Mouse (Mus musculus): ENCODE data around the gene Exph5. TPM values are rescaled to one million over a fixed set of nuclear protein-coding genes. Genes with fewer than 3 reads are reported as not detected.
A peak's percentile ranks its signal among the peaks of the same experiment; 100 is the strongest.

The Exph5 gene
- polyA plus RNA-seq, 1 experiment = 0.80 TPM

GRCm38 (mm10) chr9:53350331-53350730, 48.9 kb downstream of the Exph5 start:
- no peak overlapping the region for H3K4me3 ChIP-seq (replicated peaks; ENCODE audit: control insufficient read depth, low read depth, low read length)
- 77% methylated on average over 2 of the region's 2 CpGs for WGBS
- TF ChIP-seq POLR2A (IDR thresholded peaks at IDR 0.05; ENCODE audit: borderline replicate concordance, control insufficient read depth, low read depth, low read length) (no peak), CTCF (IDR thresholded peaks at IDR 0.05; ENCODE audit: control insufficient read depth, insufficient read depth, low read length) (no peak)
- H3K4me1 ChIP-seq (ENCODE audit: control insufficient read depth, insufficient read depth, low read length) = no peaks in the 10 kb centered on the region
- H3K27ac ChIP-seq (ENCODE audit: control insufficient read depth, insufficient read depth, low read depth, low read length, poor library complexity) = no peak overlapping the region

GRCm38 (mm10) chr9:53351899-53352298, 50.4 kb downstream of the Exph5 start:
- no peaks in the 10 kb centered on the region for H3K4me1 ChIP-seq (ENCODE audit: control insufficient read depth, insufficient read depth, low read length)
- H3K4me3 ChIP-seq (replicated peaks; ENCODE audit: control insufficient read depth, low read depth, low read length) = no peak overlapping the region
- 84% methylated on average over 6 of the region's 6 CpGs for whole genome bisulfite sequencing
- TF ChIP-seq CTCF (IDR thresholded peaks at IDR 0.05; ENCODE audit: control insufficient read depth, insufficient read depth, low read length) = no peak
- TF ChIP-seq POLR2A (IDR thresholded peaks at IDR 0.05; ENCODE audit: borderline replicate concordance, control insufficient read depth, low read depth, low read length) = no peak
- H3K27ac ChIP-seq (ENCODE audit: control insufficient read depth, insufficient read depth, low read depth, low read length, poor library complexity) = no peak overlapping the region

- H3K27ac ChIP-seq (ENCODE audit: control insufficient read depth, insufficient read depth, low read depth, low read length, poor library complexity) = no peak overlapping the region
- WGBS = 91% methylated on average over 5 of the region's 5 CpGs
- H3K4me1 ChIP-seq (ENCODE audit: control insufficient read depth, insufficient read depth, low read length) = no peaks in the 10 kb centered on the region
- TF ChIP-seq CTCF (IDR thresholded peaks at IDR 0.05; ENCODE audit: control insufficient read depth, insufficient read depth, low read length) = no peak
- no peak for TF ChIP-seq POLR2A (IDR thresholded peaks at IDR 0.05; ENCODE audit: borderline replicate concordance, control insufficient read depth, low read depth, low read length)
- H3K4me3 ChIP-seq (replicated peaks; ENCODE audit: control insufficient read depth, low read depth, low read length) = no peak overlapping the region
Observed at GRCm38 (mm10) chr9:53353161-53353560, 51.7 kb downstream of the Exph5 start.

- TF ChIP-seq CTCF (IDR thresholded peaks at IDR 0.05; ENCODE audit: control insufficient read depth, insufficient read depth, low read length) = no peak
- no peak for TF ChIP-seq POLR2A (IDR thresholded peaks at IDR 0.05; ENCODE audit: borderline replicate concordance, control insufficient read depth, low read depth, low read length)
- no peaks in the 10 kb centered on the region for H3K4me1 ChIP-seq (ENCODE audit: control insufficient read depth, insufficient read depth, low read length)
- 26% methylated on average over 14 of the region's 14 CpGs for WGBS
- no peak overlapping the region for H3K27ac ChIP-seq (ENCODE audit: control insufficient read depth, insufficient read depth, low read depth, low read length, poor library complexity)
- H3K4me3 ChIP-seq (replicated peaks; ENCODE audit: control insufficient read depth, low read depth, low read length) = peak overlapping the region; percentile 9
Observed at GRCm38 (mm10) chr9:53356219-53357155, 55.0 kb downstream of the Exph5 start.

GRCm38 (mm10) chr9:53371339-53371738, 69.9 kb downstream of the Exph5 start:
- 53% methylated on average over 3 of the region's 3 CpGs for WGBS
- no peak for TF ChIP-seq POLR2A (IDR thresholded peaks at IDR 0.05; ENCODE audit: borderline replicate concordance, control insufficient read depth, low read depth, low read length)
- TF ChIP-seq CTCF (IDR thresholded peaks at IDR 0.05; ENCODE audit: control insufficient read depth, insufficient read depth, low read length) = no peak
- Histone ChIP-seq H3K27ac (ENCODE audit: control insufficient read depth, insufficient read depth, low read depth, low read length, poor library complexity) (no peak overlapping the region), H3K4me3 (replicated peaks; ENCODE audit: control insufficient read depth, low read depth, low read length) (no peak overlapping the region), H3K4me1 (ENCODE audit: control insufficient read depth, insufficient read depth, low read length) (no peaks in the 10 kb centered on the region)

- TF ChIP-seq CTCF (IDR thresholded peaks at IDR 0.05; ENCODE audit: control insufficient read depth, insufficient read depth, low read length) (no peak), POLR2A (IDR thresholded peaks at IDR 0.05; ENCODE audit: borderline replicate concordance, control insufficient read depth, low read depth, low read length) (no peak)
- Histone ChIP-seq H3K4me3 (replicated peaks; ENCODE audit: control insufficient read depth, low read depth, low read length) (no peak overlapping the region), H3K4me1 (ENCODE audit: control insufficient read depth, insufficient read depth, low read length) (no peaks in the 10 kb centered on the region), H3K27ac (ENCODE audit: control insufficient read depth, insufficient read depth, low read depth, low read length, poor library complexity) (no peak overlapping the region)
- 47% methylated on average over 4 of the region's 4 CpGs for WGBS
Observed at GRCm38 (mm10) chr9:53375907-53376306, 74.4 kb downstream of the Exph5 start.

- Histone ChIP-seq H3K4me3 (replicated peaks; ENCODE audit: control insufficient read depth, low read depth, low read length) (no peak overlapping the region), H3K4me1 (ENCODE audit: control insufficient read depth, insufficient read depth, low read length) (no peaks in the 10 kb centered on the region), H3K27ac (ENCODE audit: control insufficient read depth, insufficient read depth, low read depth, low read length, poor library complexity) (no peak overlapping the region)
- WGBS = 79% methylated on average over 13 of the region's 13 CpGs
- TF ChIP-seq POLR2A (IDR thresholded peaks at IDR 0.05; ENCODE audit: borderline replicate concordance, control insufficient read depth, low read depth, low read length) (no peak), CTCF (IDR thresholded peaks at IDR 0.05; ENCODE audit: control insufficient read depth, insufficient read depth, low read length) (peak; percentile 45)
Observed at GRCm38 (mm10) chr9:53376820-53377219, 75.3 kb downstream of the Exph5 start.

GRCm38 (mm10) chr9:53377597-53377996, 76.1 kb downstream of the Exph5 start:
- no peaks in the 10 kb centered on the region for H3K4me1 ChIP-seq (ENCODE audit: control insufficient read depth, insufficient read depth, low read length)

More at GRCm38 (mm10) chr9:53377597-53377996, 76.1 kb downstream of the Exph5 start:
- Histone ChIP-seq H3K27ac (ENCODE audit: control insufficient read depth, insufficient read depth, low read depth, low read length, poor library complexity) (no peak overlapping the region), H3K4me3 (replicated peaks; ENCODE audit: control insufficient read depth, low read depth, low read length) (no peak overlapping the region)
- TF ChIP-seq POLR2A (IDR thresholded peaks at IDR 0.05; ENCODE audit: borderline replicate concordance, control insufficient read depth, low read depth, low read length) = no peak
- TF ChIP-seq CTCF (IDR thresholded peaks at IDR 0.05; ENCODE audit: control insufficient read depth, insufficient read depth, low read length) = no peak
- 59% methylated on average over 5 of the region's 5 CpGs for WGBS

All from bone marrow, adult 2 months (tissue).